ENCODE assay signal across 22 mouse cellular contexts in genomic region chrX:73012846-73013245, GRCm38 (mm10). TPM values are rescaled to one million over a fixed set of nuclear protein-coding genes. Genes with fewer than 3 reads are reported as not detected.
"Had no signal": no experiment of that assay in that cellular context is flagged by ENCODE, and none has a peak within 500 bp of the region (broad histone marks: within the 10 kb centered on the region; RNA-seq: fewer than 3 reads in every experiment).

No protein-coding gene starts in this region.

- H3K27me3 ChIP-seq: lung, embryonic 15.5 days; midbrain, embryonic 13.5 days; midbrain, embryonic 15.5 days; neural tube, embryonic 12.5 days; stomach, embryonic 15.5 days had no signal

- DNase-seq: lung, adult 2 months; lung, postnatal 14 days; lung, postnatal 36 days; right cerebral cortex, postnatal 14 days; thymus, adult 2 months; thymus, postnatal 25 days; thymus, postnatal 4 days had no signal

- H3K36me3 ChIP-seq: lung, embryonic 15.5 days; midbrain, embryonic 13.5 days; midbrain, embryonic 15.5 days; neural tube, embryonic 12.5 days; stomach, embryonic 15.5 days had no signal

- H3K9ac ChIP-seq: lung, embryonic 15.5 days; midbrain, embryonic 13.5 days; midbrain, embryonic 15.5 days; neural tube, embryonic 12.5 days; stomach, embryonic 15.5 days had no signal

- H3K4me2 ChIP-seq: lung, embryonic 15.5 days; midbrain, embryonic 11.5 days; midbrain, embryonic 13.5 days; midbrain, embryonic 15.5 days; neural tube, embryonic 12.5 days; stomach, embryonic 15.5 days had no signal

- H3K27ac ChIP-seq: lung, embryonic 15.5 days; macrophage; midbrain, embryonic 13.5 days; midbrain, embryonic 15.5 days; neural tube, embryonic 12.5 days; stomach, embryonic 15.5 days; stomach, postnatal 0 days had no signal

- H3K4me3 ChIP-seq: lung, embryonic 15.5 days; megakaryocyte, embryonic 14.5 days; midbrain, embryonic 13.5 days; midbrain, embryonic 15.5 days; neural tube, embryonic 12.5 days; stomach, embryonic 15.5 days had no signal

- H3K4me1 ChIP-seq: lung, embryonic 15.5 days; megakaryocyte, embryonic 14.5 days; midbrain, embryonic 13.5 days; midbrain, embryonic 15.5 days; neural tube, embryonic 12.5 days; stomach, embryonic 15.5 days had no signal

- ATAC-seq: lung, postnatal 0 days; midbrain, embryonic 13.5 days; midbrain, embryonic 15.5 days had no signal

- H3K9me3 ChIP-seq: lung, embryonic 15.5 days; megakaryocyte, embryonic 14.5 days; midbrain, embryonic 13.5 days; midbrain, embryonic 15.5 days; neural tube, embryonic 12.5 days; stomach, embryonic 15.5 days had no signal

RNA-seq across cellular contexts. Expression of gene Pnma5, which starts 24.1 kb away (rescaled TPM):
- total RNA-seq: megakaryocyte progenitor cell, adult 5-6 weeks; monocyte, adult 5-6 weeks; neutrophil, adult 5-6 weeks had no signal
- polyA plus RNA-seq: lung, adult 2 months; lung, embryonic 15.5 days; macrophage; midbrain, embryonic 11.5 days; midbrain, embryonic 13.5 days; neural tube, embryonic 12.5 days; spleen, adult 2 months; thymus, adult 2 months; urinary bladder, adult 2 months had no signal

RNA-seq across cellular contexts. Expression of gene Zfp185, which starts 25.7 kb away (rescaled TPM):
- total RNA-seq: megakaryocyte progenitor cell, adult 5-6 weeks; monocyte, adult 5-6 weeks had no signal
- polyA plus RNA-seq: macrophage had no signal

RNA-seq across cellular contexts. Expression of gene Pnma3, which starts 51.7 kb away (rescaled TPM):
- total RNA-seq: megakaryocyte progenitor cell, adult 5-6 weeks; monocyte, adult 5-6 weeks; neutrophil, adult 5-6 weeks had no signal
- polyA plus RNA-seq: lung, adult 2 months; lung, postnatal 0 days; macrophage; spleen, adult 2 months; thymus, adult 2 months had no signal
